ENCODE assay signal across 26 mouse cellular contexts in the genomic region with DNA sequence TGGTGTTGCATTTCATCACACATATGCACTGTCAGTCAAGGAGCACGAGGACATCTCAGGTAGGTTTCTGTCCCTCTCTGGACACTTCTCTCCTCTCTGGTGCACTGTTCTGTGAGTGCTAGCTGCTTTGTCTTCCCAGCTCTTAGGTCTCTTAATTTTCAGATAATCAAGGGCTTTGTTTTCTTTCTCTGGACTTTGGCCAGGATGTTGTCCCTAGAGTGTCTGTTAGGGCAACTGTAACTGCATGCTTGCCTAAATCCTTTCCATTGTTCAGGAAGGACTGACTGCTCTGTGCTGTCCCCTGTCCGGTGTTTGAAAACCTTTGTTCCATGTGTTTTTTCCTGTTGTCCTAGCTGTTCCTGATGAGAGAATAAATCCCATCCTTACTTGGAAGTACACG. TPM values are rescaled to one million over a fixed set of nuclear protein-coding genes. Genes with fewer than 3 reads are reported as not detected.
"Had no signal": no experiment of that assay in that cellular context is flagged by ENCODE, and none has a peak within 500 bp of the region (broad histone marks: within the 10 kb centered on the region; RNA-seq: fewer than 3 reads in every experiment).

No protein-coding gene starts in this region.

- H3K9me3 ChIP-seq: limb, embryonic 10.5 days; liver, embryonic 13.5 days; megakaryocyte, embryonic 14.5 days; midbrain, embryonic 10.5 days; midbrain, embryonic 13.5 days had no signal

- ATAC-seq: lung, postnatal 0 days; midbrain, embryonic 13.5 days; midbrain, embryonic 16.5 days had no signal

- H3K9ac ChIP-seq: limb, embryonic 13.5 days; liver, embryonic 13.5 days; lung, embryonic 14.5 days; midbrain, embryonic 13.5 days; neural tube, embryonic 13.5 days had no signal

- H3K27me3 ChIP-seq: limb, embryonic 13.5 days; liver, embryonic 13.5 days; megakaryocyte, embryonic 14.5 days; midbrain, embryonic 13.5 days; neural tube, embryonic 13.5 days had no signal

- H3K4me1 ChIP-seq: limb, embryonic 10.5 days; limb, embryonic 13.5 days; liver, embryonic 13.5 days; midbrain, embryonic 10.5 days; midbrain, embryonic 13.5 days; neural tube, embryonic 13.5 days had no signal

- H3K4me2 ChIP-seq: limb, embryonic 13.5 days; liver, embryonic 13.5 days; lung, embryonic 14.5 days; midbrain, embryonic 13.5 days; neural tube, embryonic 13.5 days had no signal

- DNase-seq: kidney, adult 11 months; kidney, adult 9 months; kidney, postnatal 14 days; layer of hippocampus, adult 9-11 months; liver; liver, embryonic 13.5 days; lung, embryonic 14.5 days; lung, postnatal 36 days; right cerebral cortex, adult 18-20 months; right cerebral cortex, postnatal 14 days; right cerebral cortex, postnatal 4 days; thymus, adult 2 months; thymus, postnatal 14 days; thymus, postnatal 4 days had no signal

- H3K36me3 ChIP-seq: limb, embryonic 10.5 days; limb, embryonic 13.5 days; liver, embryonic 13.5 days; midbrain, embryonic 10.5 days; midbrain, embryonic 13.5 days; neural tube, embryonic 13.5 days had no signal

- H3K4me3 ChIP-seq: layer of hippocampus, adult 2 months; limb, embryonic 10.5 days; limb, embryonic 13.5 days; liver, embryonic 13.5 days; megakaryocyte, embryonic 14.5 days; midbrain, embryonic 10.5 days; midbrain, embryonic 13.5 days; myocyte; neural tube, embryonic 13.5 days had no signal

- H3K27ac ChIP-seq: layer of hippocampus, adult 2 months; limb, embryonic 10.5 days; limb, embryonic 13.5 days; liver, embryonic 13.5 days; midbrain, embryonic 10.5 days; midbrain, embryonic 13.5 days; neural tube, embryonic 13.5 days; stomach, postnatal 0 days had no signal

RNA-seq across cellular contexts. Expression of gene Enkur, which starts 6.1 kb away (rescaled TPM):
- polyA plus RNA-seq: limb, embryonic 10.5 days; liver, embryonic 13.5 days; liver, embryonic 16.5 days; thymus, adult 2 months had no signal
